Mouse (Mus musculus) lung, postnatal 4 days (tissue): ENCODE results near the gene Zc3h10.
A peak's percentile ranks its signal among the peaks of the same experiment; 100 is the strongest.

Source experiments
- DNase-seq, 2 experiments: peaks; one replicate each; pipeline ENCODE4 v3.0.0; 2021

Gene Zc3h10

DNA sequence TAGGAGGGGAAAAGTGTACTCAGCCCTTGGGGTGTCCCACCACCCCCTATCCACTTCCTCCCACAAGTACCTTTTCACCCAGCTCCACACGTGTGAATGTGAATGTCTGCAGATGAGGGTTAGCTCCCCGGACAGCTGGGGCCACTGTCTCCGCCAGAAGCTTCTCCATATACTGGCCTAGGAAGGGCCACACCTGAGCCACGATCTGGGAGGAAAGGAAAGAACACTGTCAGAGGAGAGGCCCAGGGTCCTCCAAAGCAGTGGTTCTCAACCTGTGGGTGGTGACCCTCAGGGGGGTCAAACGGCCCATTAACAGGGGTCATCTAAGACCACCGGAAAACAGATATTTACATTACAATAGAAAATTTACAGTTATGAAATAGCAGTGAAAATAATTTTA is 25.2 kb downstream of the Zc3h10 start:
- no peak for DNase-seq

DNA sequence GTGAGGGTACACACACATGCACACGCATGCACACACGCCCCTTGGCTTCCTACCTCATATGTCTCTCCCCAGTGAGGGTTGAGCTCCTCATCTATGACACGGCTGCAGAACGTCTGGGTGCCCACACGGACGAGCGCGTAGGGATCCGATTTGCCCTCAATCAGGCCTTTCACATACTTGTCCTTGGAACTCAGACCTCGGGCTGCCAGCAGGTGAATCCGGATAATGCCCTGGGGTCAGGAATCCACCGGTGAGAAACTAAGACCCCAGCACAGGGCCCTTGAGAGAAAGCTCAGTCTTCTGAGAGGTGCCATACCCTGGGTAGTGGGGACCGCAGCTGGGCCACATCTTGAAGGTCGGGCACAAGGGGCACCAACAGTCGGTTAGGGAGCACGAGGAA is 27.0 kb downstream of the Zc3h10 start:
- no peak for DNase-seq

DNA sequence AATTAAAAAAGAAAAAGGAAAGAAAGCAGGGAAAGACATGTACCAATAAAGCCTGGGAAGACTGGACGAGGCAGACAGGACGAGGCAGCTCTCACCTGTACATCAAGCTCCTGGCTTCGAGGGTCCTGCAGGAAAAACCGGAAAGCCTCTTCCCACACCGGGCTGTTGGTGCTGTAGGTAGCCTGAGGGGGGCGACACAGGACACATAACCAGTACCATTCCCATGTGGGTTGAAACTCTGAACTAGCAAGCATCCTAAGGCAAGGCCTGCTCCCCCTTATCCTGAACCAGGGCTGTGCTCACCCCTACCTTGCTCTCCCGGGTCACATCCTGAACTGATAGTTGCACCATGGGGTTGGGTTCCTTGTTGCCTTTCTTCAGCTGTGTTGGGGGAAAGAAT is 28.7 kb downstream of the Zc3h10 start:
- peak; percentile 59 to 75 for DNase-seq

DNA sequence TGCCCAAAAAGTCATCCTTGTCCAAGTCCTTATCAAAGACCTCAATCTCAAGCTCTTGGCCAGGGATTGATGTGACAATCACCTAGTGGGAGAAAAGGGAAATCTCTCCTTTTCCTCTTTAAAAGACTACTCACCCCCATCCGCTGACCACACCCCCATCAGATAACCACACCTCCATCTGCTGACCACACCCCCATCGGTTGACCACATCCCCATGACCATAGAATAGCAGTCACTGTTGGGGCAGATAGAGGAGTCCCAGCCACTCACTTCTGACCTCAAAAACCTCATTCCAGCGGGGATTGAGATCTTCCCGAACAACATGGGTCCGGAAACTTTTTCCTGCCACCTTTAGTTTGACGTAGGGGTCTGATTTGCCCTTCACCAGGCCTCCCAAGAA is 30.9 kb downstream of the Zc3h10 start:
- no peak for DNase-seq

DNA sequence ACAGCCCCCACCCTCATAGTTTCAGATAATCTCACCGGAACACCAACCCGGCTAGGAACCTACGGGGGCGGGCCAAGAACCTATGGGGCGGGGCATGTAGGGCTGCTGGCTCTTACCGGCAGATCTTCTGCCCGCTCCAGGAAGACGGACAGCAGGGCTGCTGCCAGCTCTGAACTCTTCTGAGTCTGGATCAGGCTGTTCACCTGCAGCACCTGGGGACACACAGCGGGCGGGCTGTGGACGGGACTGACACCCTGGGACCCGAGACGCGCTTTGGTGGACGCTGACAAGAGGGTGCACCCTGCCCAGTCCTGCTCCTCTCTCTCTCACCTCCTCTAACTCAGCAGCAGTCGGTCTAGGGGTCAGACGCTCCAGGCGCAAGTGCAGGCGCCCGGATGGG is 31.5 kb downstream of the Zc3h10 start:
- no peak for DNase-seq

DNA sequence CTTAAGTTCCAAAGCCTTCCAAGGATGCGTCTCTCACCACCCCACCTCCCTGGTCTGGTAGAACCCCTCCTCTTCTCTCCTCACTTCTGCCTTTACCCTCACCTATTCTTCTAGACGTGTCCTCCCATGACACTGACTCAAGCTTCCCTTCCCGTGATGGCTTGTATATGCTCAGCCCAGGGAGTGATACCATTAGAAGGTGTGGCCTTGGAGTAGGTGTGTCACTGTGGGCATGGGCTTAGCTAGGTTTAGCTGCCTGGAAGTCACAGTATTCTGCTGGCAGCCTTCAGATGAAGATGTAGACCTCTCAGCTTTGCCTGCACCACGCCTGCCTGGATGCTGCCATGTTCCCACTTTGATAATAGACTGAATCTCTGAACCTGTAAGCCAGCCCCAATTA is 32.5 kb downstream of the Zc3h10 start:
- DNase-seq: no peak

DNA sequence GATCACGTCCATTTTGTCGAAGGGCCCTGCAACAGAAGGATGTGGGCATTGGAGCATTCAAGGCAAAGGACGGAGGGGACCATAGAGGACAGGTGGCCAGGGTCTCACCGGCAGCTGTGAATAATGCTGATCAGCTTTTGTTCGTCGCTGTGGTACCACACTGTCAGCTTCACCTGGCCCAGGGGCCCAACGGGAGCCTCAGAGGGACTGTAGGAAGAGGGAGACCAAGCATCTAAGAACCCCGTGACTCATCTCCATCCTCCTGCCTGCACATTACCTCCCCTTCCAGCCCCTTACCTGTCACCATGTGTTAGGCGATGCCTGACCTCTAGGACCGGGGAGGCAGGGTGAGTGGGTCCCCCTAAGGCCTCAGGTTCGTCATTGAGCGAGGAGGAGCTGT is 35.8 kb downstream of the Zc3h10 start:
- DNase-seq: no peak

DNA sequence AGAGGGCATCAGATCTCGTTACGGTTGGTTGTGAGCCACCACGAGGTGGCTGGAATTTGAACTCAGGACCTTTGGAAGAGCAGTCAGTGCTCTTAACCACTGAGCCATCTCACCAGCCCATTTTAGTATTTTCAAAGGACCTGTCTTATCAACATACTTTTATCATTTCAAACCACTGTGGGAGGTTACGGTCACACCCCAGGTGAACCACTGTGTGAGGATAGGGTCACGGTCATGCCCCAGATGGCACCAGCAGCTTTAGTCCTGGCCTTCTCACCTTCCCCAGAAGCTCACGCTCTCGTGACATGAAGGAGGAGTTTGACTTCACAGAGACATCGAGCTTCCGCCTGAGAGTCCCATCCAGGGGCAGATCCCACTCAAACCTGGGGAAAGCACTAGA is 36.4 kb downstream of the Zc3h10 start:
- no peak for DNase-seq

DNA sequence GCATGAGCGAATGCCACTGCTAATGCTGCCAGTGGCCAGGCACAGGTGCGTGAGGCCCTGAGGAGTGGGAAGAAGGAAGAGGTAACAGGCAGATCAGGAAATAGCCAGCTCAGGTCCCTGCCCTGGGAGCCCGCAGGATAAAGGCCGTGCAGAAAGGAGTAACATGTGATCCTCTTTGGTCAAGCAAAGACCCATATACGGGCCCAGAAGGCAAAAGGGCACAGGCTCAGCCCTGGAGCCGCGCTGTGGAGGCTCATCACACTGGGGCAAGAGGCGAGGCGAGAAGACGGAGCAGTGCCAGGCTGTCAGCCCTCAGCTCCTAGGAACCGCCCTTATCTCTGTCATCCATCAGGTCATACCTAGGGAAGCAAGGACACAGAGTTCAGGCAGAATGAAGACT is 37.3 kb downstream of the Zc3h10 start:
- DNase-seq: no peak

DNA sequence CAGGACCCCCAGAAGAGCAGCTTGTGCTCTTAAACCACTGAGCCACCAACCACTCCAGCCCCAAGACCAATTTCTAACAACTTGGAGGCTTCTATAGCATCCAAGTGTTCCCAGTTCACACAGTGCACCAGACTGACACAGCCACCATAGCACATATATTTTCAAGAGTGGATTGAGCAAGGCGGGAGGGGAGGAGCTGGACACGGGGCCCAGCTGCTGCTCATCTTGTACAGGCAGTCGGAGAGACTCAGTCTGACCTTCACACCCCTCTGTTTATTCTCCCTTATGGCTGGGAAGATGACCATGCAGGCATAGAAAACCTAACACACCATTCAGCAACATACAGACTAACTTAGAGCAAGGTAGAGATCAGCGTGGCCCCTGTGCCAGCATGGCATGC is 37.7 kb downstream of the Zc3h10 start:
- peak in 1 of 2 experiments; percentile 75 for DNase-seq

DNA sequence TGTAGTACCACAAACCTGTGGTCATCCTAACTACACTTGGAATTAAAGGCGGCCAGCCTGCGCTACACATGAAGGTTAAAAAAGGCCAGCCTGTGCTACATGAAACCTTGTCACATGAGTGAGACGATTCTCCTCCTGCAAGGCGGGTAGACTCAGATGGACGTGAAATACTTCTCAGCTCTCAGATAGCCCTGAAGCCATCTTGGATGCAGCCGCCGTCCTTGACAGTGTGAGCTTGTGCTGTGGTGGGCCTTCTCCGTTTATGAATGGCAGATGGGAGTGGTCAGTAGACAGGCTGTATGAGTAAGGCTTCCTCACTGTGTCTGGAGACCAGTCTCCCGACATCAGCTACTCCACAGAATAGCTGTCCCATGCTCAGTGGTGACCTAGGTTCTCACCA is 38.4 kb downstream of the Zc3h10 start:
- no peak for DNase-seq

DNA sequence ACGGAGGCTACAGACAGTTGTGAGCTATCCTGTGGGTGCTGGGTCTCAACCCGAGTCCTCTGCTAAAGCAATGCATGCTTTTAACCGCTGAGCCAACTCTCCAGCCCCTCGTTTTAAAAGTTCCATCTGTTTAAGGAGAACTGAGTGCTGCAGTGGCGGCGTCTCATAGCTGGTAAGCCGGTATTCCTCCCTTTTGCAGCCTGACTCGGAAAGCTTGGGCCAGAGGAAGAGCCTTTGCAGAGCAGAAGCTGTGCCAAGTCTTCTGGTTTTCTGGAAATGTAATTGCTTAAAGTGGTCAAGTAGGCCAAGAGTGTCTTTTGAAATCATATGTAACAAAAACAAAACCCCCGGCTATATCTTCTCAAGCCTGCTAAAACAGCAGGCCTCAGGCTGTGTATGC is 39.3 kb downstream of the Zc3h10 start:
- peak in 1 of 2 experiments; percentile 64 for DNase-seq

DNA sequence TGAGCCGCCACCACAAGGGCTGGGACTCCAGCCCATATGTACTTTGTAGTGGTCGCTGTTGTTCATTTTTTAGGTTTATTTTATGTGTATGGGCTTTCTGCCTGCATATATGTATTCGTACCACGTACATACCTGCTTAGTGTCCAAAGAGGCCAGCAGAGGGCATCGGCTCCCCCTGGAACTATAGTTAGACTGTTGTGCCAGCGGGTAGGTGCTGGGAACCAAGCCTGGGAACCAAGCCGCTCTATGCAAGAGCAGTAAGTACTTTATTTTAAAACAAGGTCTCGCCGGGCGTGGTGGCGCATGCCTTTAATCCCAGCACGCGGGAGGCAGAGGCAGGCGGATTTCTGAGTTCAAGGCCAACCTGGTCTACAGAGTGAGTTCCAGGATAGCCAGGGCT is 41.6 kb downstream of the Zc3h10 start:
- DNase-seq: no peak

DNA sequence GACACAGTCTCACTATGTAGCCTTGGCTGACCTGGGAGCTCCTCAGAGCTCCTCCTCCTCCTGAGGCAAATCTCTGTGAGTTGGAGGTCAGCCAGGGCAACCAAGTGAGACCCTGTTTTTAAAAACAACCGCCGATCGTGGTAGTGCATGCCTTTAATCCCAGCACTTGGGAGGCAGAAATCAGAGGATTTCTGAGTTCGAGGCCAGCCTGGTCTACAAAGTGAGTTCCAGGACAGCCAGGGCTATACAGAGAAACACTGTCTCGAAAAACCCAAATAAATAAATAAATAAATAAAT is 42.3 kb downstream of the Zc3h10 start:
- peak in 1 of 2 experiments; percentile 14 for DNase-seq

DNA sequence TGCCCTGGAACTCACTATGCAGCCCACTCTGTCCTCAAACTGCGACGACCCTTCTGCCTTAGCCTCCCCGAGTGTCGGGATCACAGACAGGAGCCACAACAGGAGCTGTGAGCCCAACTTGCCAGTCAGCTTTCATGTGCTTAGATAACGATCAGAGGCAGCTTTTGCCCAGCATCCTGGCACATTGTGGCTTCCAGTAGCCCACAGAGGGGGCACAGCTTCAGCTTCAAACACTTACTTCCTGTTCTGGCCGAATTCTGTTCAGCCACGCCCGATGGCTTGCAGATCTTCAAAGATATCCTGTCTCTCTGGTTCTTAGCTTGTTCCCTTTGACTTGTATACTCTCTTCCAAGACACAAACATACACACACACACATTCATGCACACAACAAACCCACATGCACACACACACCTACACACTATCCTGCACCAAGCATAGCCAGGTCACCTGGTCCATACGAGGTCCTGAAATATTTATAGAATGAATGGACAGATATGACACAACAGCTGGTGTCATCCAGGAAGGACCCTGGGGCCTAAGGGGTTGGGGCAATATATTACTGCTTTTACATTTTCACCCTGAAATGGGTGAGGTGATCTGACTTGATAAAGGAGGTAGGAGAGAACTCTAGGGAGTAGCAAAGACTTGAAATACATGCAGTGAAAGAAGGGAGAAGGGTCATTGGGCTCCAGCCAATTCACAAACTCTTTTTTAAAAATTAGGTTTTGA is 42.8 kb downstream of the Zc3h10 start:
- peak; percentile 49 to 62 for DNase-seq

DNA sequence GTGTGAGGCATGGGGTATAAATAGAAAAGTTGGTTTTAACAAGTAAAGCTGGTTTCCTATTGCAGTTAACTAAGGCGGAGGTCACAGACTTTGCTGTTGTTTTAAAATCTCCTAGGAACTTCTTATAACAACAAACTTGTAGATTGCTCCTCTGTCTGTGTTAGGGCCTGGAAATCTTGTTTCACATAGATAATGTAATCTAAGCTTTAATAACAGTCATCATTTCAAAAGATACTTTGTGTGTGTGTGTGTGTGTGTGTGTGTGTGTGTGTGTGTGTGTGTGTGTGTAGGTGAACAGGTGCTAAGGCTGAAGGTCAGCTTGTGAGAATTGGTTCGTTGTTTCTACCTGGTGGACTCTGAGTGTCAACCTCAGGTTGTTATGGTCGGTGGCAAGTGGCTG is 43.6 kb downstream of the Zc3h10 start:
- no peak for DNase-seq

DNA sequence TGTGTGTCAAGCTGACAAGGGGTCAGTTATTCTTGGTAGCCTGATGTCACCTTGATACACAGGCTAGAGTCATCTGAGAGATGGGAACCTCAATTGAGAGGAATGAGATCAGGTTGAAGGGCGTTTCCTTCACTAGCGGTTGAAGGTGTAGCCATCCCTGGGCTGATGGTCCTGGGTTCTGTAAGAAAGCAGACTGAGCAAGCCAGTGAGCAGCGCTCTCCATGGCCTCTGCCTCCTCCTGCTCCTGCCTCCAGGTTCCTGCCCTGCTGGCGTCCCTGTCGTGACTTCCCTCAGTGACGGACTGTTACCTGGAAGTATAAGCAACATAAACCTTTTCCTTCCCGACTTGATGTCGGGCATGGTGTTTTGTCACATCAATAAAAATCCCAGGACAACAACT is 44.0 kb downstream of the Zc3h10 start:
- DNase-seq: no peak

DNA sequence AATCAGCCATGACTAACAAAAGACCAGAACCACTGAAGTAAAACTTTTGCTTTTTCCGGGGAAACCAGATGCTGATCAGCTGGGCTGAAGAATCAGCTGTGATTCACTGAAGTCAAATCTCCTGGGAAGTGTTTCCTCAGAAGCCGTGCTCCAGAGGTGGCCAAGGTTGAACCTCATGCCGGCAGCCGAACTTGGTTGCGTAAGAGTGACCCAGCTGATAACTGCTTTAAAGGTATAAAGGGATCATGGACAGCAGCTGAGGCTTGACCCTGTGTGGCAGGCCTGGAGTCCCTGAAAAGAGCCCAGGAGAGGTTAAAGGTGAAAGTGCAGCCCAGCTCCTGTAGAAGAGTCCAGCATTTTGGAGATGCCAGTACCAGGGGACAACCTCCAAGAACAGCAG is 45.2 kb downstream of the Zc3h10 start:
- no peak for DNase-seq

DNA sequence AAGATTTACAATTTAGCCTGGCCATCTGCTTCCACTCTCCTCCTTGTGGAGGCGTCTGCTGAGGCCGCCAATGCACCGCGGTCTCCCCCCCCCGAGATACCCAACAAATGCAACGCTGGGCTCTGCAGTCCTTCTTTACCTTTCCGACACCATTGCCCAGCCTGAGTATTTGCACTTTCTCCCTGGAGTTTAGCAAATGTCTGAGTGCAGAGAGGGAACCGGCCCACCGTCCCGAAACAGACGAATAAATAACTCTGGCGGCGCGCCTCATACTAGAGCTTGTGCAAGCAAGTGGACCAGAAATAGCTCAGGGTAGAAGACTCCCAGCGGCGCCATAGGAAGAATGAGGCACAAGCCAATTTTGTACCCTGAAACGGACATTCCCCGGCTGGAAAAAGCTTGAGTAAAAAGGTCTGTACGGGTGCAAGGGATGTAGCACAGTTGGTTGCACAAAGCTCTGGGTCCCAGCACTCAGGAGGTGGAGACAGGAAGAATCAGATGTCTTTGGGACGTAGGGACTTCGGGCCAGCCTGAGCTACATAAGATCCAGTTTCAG is 48.4 kb downstream of the Zc3h10 start:
- DNase-seq: peak; percentile 76 to 81

DNA sequence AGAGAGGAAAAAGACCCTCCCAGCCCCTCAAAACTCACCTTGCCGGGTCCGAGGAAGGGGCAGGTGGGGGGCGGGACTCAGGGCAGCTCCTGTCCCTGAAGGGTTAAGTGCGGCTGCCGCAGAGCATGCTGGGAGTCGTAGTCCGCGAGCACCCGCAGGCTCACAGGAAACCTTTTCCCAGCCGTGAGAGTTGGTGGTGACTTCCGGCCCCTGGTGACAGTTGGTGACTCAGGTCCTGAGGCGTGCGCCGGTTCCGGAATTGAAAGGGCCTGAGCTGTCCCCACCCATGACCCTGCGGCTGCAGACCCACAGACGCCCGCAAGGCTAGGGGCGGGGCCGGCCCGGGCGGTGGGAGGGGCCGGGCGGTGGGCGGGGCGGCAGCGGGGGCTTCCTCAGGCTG is 49.0 kb downstream of the Zc3h10 start, which contains the start of gene Myl6b:
TSS of gene Myl6b (minus strand) at position 96 of the 400 bp plus-strand sequence.
- DNase-seq: peak; percentile 97 to 99

DNA sequence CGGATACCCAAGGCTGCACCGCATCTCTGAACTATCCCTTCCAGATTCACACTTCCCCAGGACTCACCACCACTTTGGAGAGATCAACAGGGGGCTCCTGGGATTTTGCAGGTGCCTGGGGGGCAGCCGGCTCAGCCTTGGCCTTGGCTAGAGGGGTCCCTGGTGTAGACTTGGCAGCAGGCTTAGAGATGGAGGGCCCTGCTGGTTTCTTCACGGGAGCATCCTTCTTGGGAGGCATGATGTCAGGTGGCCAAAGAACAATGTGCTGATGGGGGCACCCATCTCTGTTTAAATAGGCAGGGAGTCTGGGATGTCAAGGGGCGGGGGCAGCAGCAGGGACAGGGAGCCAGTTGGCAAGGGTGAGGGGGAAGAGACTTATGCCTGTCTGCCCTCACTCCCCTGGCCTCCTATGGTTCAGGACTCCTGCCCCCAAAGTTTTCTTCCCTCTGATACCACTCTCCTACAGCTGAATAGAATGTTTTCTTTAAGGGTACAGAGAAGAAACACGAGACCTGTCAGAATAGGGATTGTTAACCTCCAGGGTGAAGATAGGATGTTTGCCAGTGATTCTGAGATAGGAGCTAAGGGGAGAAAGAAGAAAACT is 50.3 kb downstream of the Zc3h10 start:
- DNase-seq: no peak

DNA sequence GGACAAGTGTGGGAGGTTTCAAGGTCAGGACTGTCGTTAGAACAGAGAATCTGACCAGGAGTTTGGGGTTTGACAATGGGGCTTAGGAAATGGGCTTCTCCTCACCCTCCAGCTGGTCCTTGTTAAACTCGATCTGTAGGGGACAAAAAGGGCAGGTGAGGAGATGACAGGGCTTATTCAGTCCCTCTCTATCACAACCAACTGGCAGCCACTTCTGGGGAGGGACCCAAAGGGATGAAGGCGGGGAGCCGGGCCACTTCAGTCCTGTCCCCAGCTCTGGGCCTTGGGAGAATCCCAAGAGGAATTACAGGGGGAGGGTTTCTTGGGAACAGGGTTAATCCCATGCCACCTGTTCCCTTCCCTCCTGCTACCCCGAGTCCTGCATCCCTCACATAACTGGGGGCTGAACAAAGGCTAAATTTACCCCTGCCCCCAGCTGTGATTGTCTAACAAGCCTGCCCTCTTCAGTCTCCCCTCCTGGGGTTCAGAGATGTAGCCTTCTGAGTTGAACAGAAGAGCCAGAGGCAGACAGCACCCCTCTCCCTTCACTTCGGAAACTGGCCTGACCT is 51.0 kb downstream of the Zc3h10 start:
- DNase-seq: no peak

DNA sequence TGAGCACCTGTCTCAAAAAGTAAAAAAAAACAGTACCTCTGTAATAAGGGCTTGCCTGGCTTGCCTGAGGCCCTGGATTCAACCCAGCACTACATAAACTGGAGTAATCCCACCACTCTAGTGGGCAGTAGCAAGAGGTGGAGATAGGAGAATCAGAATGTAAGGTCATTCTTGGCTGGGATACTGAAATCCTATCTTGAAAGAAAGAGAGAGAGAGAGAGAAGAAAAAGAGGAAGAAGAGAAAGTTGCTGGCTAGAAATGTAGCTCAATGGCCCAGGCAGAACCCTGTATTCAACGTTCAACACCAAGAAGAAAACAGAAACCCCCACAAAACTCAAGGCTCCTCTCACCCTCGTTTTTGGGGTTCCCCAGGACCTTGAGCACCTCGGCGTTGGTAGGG is 51.7 kb downstream of the Zc3h10 start:
- DNase-seq: no peak

DNA sequence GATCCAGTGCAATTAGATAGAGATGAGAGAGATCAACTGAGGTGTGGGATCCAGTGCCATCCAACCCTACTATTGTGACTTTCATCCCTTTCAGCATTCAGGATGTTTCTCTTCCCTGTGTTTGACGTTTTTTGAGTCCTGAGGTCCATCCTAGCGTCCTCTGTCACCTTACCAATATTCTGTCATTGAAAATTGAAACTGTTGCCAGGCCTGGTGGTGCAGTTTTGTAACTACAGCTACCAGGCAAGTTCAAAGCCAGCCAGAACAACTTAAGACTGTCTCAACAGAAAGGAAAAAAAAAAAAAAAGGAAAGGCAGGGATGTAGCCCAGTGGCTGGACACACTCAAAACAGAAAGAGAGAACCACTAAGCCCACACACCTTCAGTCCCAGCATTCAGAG is 52.3 kb downstream of the Zc3h10 start:
- DNase-seq: no peak
